Mouse (Mus musculus) lung, postnatal 10 days (tissue): ENCODE results near the gene Tomm40.
"Not testable (repeated sequence)": the region's sequence is repeated elsewhere in the genome, so short reads cannot be mapped to it uniquely, and the experiment has no call there.

ENCODE experiments used
- DNase-seq: peaks from one replicate; pipeline ENCODE4 v3.0.0; 2021

The Tomm40 gene

DNA sequence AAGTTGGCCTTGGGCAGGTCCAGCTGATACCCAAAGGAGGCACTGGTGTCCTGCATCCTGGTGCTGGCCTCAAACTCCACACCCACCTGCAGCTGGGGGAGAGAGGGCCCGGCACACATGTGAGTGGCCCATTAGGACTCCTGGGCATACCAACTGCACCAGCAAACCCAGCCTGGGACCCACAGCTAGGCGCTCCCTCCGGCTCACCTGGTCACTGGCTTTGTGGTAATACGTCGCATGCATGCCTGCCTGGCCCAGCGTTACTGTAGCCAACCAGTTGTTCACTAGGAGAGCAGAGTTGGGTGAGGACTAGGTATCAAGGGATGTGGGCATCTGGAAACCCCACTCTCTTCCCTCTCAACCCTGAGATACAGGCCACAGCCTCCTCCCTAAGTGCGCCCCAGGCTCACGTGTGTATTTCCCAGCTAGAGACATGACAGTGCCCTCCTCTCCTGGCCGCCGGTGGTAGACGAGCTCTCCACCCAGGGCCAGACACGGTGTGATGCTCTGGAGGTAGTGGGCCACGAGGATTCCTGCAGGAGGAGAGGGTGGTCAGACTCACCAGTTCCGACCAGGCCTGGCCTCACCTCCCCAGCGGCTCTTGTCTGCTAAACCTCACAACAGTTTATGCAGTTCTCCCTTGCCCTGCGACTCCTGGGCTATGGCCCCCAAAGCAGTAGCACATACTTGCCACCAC is 12.2 kb downstream of the Tomm40 start:
- DNase-seq: no peak

DNA sequence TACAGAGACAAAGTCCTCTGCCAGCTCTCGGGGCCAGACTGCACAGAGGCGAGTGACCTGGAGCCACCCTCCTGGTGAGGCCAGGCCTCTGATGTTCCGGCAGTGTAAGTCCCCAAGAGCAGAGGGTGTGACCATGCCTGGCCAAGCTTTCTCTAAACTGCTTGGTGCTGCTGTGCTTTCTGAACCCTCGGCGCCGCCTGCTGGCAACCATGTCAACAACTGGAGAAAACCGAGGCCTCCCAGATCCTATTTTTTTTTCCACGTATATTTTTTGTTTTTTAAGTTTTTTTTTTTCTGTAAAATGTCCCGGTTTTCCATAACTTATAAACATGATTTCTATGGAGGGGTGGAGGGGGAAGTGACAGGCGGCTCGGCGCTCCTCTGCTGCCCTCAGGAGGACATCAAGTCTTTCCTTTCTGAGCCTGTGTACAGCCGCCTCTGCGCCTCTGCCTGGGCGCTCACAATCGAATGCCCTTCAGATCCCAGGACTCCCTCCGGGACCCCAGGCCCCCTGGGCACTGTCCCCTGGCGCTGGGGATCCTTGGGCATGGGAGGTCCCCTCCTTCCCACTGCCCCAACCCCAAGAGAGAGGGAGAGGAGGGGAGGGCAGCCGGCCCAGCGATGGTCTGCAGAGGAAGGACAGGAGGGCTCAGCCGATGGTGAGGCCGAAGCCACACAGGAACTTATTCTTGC is 14.0 kb downstream of the Tomm40 start:
- peak; percentile 89 for DNase-seq

DNA sequence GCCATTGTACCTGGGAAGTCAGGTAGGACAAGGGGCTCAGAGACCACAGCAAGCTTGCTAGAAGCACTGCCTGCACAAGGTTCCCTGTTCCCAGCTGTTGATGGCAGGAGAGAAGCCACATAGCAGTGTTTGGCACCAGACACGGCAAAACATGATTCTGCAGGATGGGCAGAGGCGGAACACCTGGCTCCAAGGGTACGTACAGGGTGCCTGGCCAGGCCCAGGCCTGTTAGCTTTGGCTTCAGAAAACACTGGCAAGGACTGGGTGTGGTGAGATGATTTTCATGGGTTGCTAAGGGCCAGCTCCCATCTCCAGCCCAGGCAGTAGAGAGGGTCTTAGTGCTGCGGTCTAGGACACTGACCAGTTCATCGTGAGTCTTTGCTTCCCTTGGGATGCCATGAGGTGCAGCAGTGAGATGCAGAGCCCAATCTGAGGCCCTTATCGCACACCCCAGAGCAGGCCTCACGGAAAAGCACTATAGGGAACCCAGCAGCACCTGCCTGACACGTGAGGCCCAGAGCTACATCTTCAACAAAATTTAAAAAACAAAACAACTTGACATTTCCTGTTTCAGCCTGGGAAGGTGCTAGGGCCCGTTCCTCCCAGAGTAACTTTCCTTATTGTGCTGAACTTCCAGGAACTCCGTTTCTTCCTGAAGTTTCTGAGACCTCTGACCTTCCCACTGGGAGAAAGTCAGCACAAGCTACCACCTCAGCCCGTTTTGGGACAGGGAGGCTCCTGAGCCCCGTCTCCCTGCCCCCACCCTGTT is 14.8 kb downstream of the Tomm40 start:
- DNase-seq: no peak

DNA sequence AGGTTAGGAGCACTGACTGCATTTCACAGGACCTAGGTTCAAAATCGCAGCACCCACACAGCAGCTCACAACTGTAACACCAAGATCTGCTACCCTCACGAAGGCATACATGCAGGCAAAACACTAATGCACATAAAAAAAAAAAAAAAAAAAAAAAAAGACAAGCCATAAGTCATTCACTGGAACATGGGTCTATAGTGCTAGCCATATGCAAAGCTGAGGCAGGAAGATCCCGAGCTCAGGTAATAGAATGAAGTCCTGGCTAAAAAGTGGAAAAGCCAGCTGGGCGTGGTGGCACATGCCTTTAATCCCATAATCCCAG is 15.4 kb downstream of the Tomm40 start:
- DNase-seq: no peak

GRCm38 (mm10) chr7:19698907-19699826 is 16.1 kb downstream of the Tomm40 start, which contains the start of gene Apoe:
Gene Apoe (minus strand): TSS chr7:19699188.
- peak; percentile 77 for DNase-seq

- peak; percentile 43 for DNase-seq
These were observed 17.0 kb downstream of the Tomm40 start for GRCm38 (mm10) chr7:19697949-19698906.

DNA sequence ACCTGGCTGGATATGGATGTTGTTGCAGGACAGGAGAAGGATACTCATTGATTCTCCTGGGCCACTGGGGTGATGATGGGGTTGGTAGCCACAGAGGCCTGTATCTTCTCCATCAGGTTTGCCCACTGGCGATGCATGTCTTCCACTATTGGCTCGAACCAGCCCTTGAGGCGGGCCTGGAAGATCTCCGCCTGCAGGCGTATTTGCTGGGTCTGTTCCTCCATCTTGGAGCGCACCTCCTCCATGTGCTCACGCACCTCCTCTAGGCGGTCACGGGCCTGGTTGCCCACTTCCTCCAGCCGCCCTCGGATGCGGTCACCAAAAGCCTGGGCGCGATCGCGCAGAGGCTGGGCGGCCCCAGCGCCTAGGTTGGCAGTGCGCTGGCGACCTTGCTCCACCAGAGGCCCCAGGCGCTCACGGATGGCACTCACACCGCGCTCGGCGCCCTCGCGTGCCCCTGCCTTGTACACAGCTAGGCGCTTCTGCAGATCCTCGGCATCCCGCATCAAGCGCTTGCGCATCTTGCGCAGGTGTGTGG is 18.8 kb downstream of the Tomm40 start:
- DNase-seq: no peak

GRCm38 (mm10) chr7:19695881-19696280 is 19.4 kb downstream of the Tomm40 start:
- DNase-seq: no peak

- no peak for DNase-seq
These were observed 20.0 kb downstream of the Tomm40 start for GRCm38 (mm10) chr7:19695213-19695594.

- no peak for DNase-seq
These were observed 20.7 kb downstream of the Tomm40 start for GRCm38 (mm10) chr7:19694336-19695212.

DNA sequence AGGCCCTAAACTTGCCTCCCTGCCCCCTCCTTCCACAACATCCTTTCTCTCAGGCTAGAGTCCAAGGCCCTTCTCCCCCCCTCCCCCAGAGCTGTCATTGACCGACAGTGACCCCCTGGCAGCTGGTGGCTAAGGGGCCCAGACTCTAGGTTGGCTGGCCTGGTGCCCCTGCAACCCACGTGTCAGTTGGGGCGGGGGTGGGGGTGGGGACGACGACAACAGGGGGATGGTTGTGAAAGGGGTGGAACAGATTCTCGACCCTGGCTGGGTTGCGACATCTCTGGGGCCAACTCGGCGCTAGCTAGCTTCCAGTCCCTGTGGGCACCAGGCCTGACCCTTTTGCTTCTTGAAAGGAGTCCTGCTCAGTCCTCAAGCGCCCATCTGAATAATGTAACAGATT is 21.8 kb downstream of the Tomm40 start:
- DNase-seq: peak; percentile 90

GRCm38 (mm10) chr7:19691873-19692865 is 23.1 kb downstream of the Tomm40 start, which contains the start of gene Apoc1:
Gene Apoc1 (minus strand): TSS chr7:19692660.
- DNase-seq: peak; percentile 82

GRCm38 (mm10) chr7:19691434-19691833 is 23.8 kb downstream of the Tomm40 start:
- peak; percentile 32 for DNase-seq

- no peak for DNase-seq
These were observed 24.4 kb downstream of the Tomm40 start for GRCm38 (mm10) chr7:19690845-19691244.

DNA sequence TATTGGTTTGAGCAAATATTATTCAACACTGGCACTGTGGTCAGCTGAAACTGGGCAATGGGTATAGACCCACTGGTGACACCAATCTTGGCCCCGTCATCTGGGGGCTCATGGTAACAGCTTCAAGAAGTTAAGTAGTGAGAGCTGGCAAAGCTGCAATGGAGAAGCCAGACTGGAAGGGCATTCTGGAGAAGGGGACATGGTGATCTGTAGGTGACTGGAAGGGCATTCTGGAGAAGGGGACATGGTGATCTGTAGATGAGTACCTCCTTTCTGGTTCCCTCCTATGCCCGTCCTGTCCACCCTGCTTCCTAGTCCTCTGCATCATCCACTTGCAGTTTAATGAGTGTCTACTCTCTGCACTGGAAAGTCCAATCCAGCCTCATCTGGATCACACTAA is 26.6 kb downstream of the Tomm40 start:
- no peak for DNase-seq

DNA sequence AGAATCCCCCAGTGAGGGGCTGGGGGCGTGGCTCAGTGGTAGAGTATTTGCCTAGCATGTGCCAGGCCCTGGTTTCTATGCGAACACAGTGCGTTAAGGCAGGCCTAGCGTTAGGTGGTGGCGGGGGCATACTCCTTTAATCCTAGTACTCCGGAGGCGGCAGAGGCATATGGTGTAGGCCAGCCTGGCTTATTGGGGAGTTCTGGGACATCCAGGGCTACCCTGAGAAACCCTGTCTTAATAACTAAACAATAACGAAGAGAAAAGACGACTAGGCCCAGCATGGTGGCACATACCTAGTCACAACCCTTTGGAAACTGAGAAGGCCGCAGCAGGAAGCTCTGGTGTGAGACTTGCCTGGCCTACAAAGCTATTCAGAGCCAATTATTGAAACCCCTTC is 27.1 kb downstream of the Tomm40 start:
- no peak for DNase-seq

DNA sequence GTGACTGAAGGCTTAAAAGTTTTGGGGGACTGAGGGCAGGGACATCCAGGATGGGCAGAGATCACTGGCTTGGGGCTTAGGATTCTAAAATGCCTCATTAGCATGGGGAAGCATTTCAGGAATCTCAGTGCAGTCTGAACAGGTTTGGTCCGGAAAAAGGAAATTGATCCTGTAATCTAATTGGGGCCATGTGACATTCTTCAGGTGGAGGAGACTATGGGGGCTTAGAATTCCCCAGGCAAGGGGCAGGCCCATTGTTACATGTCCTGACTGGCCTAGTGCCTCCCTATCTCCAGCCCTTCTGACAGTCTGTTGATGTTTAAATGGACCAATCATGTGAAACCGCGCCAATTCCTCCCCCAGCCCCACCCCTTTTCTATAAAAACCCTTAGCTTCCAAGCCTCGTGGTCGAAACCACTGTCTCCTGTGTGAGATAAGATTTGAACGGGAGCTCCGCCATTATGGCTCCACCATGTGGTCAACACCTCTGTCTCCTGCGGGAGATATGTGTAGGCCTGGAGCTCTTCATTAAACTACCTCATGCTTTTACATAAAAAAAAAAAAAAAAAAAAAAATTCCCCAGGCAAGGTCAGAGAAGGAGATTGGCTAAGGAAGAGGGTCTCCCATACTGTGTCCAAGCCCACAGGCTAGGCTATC is 28.2 kb downstream of the Tomm40 start:
- not testable (repeated sequence) for DNase-seq

DNA sequence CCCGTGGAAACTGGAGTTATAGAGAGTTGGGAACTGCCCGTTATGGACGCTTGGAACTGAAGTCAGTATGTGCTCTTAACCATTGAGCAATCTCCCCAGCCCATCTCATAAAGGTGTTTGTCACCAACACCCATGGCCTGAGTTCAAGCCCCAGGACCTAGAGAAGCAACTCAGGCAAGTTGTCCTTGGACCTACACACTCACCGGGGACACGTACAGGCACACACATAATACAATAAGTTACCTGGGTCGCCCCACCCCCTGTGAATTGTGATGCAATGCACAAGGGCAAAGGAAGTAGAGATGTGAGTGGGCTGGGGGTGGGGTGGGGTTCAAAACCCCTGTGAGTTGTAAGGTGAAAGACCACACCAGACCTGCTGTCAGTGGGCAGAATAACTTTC is 28.7 kb downstream of the Tomm40 start:
- DNase-seq: no peak
